Mouse (Mus musculus): Measurements from ENCODE around the gene Slc6a6.

The Slc6a6 gene
- long read RNA-seq, experiment 1, full-length matches to known transcripts, result 91 of 151 reads
- long read RNA-seq, experiment 1, partial matches to known transcripts, result 17 of 151 reads
- long read RNA-seq, experiment 1, other reads (novel, unspliced or antisense), result 43 of 151 reads
- long read RNA-seq, experiment 2, full-length matches to known transcripts, result 118 of 158 reads
- long read RNA-seq, experiment 2, partial matches to known transcripts, result 15 of 158 reads
- long read RNA-seq, experiment 2, other reads (novel, unspliced or antisense), result 25 of 158 reads

DNA sequence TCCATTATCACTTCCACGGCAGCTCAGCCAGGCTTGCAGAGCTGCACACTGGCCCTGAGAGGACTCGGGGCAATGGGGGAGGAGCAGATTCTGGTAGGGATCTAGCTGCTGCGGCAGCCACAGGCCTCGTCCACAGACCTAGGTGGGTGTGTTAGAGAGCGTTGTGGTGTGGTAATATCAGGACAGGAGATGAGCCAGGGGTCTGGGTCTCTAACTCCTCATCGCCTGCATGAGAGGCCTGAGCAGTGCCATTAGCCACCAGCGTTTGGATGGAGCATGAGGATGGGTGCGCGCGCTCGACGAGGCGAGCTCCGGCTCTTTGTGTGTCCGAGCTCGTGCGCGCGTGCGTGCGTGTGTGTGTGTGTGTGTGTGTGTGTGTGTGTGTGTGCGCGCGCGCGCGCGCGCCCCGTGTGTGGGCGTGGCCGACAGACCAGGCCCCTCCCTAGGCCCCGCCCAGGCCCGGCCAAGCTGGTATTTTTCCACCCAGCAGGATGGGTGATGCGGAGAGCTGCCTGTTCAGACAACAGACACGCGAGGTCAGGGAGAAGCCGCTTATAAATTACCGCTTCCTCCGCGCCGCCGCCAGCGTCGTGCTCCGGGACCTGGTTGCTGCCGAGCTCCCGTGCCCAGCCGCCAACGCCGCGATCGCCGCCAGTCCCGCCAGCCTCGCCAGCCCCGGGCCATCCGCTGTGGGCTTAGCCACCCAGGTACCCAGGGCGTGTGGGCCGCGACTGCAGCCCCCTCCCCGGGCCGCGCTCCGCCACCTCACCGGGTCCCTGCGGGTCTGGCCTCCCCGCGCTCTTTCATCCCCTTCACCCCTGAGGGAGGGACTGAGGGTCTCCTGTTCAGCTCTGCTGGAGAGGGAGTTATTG lies at the start of gene Slc6a6:
Gene Slc6a6, plus strand, starts transcription at position 452 of the 872 bp plus-strand sequence.
- intact Hi-C loops (cut with DNase I), result no loop called here

DNA sequence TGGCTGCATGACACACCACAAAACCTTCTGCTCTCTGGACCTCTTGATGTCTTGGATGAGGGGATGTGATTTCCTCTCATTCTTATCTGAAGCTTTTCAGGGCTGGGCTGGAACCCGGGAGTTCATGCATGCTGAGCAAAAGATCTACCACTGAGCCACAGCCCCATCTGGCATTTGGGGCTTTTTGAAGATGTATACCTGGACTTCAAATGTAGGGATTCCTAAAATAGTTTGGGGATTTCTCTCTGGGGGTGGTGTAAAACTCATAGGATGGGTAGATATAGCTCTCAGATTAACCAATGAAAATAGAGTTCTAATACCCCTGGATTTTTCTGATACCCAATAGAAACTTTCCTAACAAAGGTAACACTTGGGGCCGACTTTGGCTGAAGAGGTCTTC lies 49.4 kb upstream of the Slc6a6 start:
- intact Hi-C loops (cut with DNase I), result no loop called here

DNA sequence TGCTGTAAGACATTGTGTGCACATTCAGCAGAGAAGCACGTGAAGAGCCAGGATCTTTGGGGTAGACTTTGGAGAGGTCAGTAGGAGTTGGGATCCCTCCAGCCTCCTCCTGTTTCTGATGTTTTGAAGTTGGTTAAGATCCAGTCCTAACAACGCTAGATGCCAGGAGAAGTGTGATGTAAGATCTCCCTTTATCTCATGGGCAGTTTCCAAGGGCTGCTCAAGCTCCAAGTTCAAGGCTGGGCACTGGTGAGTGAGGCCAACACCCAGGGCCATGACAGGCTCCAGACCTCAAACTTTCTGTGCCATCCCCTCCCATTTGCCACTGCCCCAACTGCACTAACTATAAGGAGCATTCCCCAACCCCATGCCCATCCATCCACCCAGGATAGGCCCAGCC lies 49.0 kb upstream of the Slc6a6 start:
- intact Hi-C loops (cut with DNase I), result no loop called here

DNA sequence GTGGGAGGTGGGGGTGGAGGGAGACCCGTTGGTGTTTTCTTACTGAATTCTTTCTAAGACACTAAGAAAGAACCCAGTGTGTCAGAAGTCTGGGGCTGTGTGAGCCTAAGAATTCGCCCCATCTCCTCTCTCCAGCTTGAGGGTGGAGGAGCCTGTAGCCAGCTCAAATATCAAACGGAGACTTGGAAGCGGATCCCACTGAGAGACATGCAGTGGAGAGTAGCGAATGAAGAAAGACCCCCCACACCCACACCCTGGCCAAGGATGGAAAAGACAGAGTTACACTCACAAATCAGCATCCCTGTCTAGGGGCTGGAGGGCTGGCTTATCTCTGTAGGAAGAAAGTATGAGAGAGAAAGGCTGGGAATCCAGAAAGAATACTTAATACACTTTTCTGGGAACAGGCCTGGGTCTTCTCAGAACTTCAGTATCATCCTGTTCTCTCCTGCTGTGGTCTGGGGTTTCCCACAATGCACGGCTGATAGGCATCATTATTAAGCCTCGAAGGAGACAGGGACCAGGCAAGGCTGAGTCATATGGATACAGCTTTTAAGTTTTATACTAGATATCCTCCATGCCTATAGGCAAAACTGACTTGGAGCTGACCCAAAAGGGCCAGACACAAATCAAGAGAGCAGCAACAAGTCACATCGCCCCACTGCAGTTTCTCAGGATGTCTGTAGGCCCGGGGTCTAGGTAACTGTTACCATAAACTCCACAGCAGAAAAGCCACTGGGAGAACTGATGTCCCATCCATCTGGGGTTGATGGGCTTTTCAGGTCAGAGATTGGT lies 45.5 kb upstream of the Slc6a6 start:
- intact Hi-C loops (cut with DNase I), result no loop called here

DNA sequence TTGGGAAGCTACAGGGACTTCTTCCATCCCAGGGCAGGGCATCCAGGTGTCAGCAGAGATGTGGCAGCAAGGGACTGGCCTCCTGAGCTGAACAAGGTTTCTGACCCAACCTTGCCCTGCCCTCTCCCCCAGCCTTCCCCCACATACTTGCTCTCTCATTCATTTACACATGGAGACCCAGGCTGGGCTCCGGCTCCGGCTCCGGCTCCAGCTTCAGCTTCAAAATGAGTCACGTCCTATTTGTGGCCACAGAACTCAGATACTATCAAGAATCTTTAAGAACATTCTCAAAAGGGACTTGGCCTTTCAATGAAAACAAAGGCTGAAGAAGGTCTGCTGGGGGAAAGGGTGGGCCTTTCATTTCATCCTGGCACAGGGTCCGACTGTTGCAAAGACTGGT lies 40.8 kb upstream of the Slc6a6 start:
- intact Hi-C loops (cut with DNase I), result no loop called here

DNA sequence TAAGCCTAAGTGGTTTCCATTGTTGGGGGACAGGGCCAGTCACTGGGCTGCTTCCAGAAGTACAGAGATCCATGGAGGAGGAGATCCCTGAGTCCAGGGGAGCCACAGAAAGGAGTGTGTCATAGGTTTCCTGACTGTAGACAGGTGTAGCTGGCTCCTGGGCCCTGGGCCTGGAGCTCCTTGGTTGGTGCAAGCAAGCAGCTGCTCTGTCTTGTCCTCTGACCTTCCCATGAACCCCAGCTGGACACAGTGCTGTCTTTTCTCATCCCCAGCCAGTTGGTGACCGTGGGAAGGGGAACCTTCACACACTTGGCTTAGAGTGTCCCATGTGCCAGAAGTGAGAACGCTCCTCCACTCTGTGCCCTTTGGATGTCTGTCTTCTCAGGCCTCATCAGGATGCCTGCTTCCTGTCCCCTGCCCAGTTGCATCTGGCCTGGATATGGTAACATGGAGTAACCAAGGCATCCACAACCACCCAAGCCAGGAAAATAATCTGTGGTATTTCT lies 40.4 kb upstream of the Slc6a6 start:
- intact Hi-C loops (cut with DNase I), result no loop called here

DNA sequence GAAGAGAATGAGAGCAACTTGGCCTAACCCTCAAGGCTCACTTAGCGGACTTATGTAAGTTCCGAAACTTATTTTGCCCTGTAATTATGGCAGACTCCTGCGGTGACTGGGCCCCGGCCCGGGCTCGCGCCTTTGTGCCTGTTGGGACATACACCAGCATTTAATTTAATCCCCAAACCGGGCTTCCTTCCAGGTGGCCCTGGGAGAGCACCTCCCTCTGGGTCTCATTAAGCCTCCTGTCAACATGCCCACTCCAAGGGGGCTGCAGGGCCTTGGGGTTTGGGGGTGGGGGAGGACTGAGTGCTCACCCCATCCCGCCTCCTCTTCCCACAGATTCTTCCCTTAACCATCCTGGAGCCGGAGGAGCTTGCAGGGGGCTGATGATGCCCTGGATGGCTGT lies 37.8 kb upstream of the Slc6a6 start:
- intact Hi-C loops (cut with DNase I), result no loop called here

DNA sequence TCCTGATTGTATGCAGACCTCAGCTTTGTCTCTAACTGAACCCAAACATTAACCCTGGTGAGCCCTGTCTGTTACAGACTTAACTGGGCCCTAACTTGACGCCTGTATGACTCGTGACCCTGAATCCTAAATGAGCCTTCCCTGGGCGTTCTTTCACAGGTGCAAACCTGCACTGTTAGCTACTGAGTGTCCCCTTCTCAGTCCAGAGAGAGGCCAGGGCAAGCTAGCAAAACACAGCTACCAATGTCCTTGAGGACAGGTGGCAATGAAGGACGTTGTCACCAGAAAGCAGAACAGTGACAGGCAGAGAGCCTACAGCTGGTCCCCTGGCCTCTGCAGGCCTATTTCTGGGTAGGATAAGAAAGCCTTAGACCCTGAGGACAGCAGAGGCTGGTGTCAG lies 37.0 kb upstream of the Slc6a6 start:
- intact Hi-C loops (cut with DNase I), result no loop called here

DNA sequence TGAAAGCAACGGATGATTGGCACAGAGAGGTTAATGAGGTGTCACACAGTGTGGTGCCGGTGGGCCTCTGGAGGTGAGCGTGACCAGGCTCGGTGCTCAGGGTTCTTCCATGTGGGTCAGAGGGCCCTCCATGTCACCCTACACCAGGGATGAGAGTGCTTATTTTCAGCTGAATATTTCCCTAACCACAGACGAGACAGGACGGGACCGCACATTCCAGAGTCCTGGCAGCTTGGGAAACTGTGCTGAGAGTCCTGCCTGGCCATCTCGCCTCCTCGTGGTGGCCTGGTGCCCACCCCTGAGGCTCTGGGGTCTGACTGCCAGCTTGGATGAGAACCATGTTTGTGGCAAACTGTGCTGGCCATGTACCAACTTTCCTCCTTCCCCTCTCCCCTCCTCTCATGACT lies 36.5 kb upstream of the Slc6a6 start:
- intact Hi-C loops (cut with DNase I), result no loop called here

DNA sequence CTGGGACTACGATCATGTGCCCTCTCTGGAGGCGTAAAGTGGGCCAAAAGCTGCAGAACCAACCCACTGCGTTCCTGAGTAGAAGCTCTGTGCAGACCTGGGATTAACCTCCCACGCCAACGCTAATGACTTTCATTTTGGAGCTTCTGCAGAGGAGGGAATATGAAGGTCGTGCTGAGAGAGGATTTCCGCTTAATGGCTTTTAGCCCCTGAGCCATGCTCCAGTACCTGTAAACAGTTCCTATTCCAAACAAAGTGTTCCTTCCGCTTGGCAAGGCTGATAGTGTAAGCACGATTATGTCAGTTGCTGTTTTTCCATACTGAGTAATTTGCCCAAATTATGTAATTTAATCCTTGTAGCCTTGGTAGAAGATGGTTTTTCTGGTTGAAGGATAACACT lies 33.6 kb upstream of the Slc6a6 start:
- intact Hi-C loops (cut with DNase I), result no loop called here

DNA sequence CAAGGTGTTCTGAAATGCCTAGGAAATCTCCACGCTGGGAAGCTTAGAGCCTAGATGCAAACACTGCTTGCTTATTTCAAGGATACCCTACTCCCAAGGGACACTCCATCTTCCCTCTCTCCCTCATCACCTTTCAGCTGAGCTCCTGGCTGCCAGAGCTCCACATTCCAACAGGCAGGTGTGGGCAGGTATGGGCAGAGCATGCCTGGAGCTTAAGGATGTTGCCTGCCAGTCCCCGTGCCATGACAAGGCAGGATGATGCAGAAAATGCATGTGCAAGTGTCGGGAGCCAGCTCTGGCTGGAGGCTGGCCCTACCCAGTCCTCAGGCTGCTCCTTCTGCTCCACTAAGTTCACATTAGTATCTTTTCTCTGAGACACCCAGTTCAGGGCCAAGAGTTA lies 31.6 kb upstream of the Slc6a6 start:
- intact Hi-C loops (cut with DNase I), result no loop called here

DNA sequence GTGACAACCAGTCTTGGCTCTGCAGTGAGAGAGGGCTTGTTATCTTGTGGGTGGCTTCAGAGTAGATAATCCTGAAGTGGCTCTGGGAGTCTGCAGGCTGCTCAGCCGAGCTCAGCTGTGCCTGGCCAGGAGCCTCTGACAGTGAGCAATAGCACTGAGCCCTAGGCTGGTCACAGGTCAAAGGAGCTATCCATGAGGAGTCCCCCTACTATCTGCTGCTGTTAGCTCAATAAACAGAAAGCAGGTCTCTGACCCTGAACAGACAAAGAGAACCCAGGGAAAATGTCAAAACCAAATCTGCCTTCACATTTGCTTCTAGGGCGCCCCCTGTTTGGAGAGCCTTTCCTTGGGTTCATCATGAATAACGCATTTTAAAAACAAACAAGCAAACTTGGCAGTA lies 28.6 kb upstream of the Slc6a6 start:
- intact Hi-C loops (cut with DNase I), result no loop called here

DNA sequence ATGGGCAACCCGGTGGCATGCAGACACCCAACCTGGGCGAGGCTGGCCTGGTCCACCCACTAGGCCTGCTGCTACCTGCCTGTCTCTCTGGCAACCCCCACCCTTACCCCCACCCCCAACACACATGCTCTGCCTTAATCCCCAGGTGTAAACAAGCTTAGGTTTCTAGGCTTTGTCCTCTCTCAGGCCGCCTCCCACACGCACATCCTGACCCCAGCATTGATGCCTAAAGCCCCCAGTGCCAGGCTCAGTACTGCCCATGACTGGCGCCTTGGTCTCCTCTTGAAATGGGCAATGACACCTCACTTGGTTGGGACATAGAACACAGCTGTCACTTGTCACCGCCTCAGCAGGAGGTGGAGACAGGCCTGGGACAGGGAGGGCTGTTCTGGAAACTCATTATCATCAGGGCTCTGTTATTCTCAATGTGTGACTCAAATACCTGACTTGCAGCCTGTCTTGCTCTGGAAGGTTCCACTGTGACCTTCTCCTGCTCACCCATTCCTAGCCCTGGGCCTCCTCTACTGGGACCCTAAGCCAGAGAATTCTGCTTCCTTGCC lies 27.9 kb upstream of the Slc6a6 start:
- intact Hi-C loops (cut with DNase I), result no loop called here

DNA sequence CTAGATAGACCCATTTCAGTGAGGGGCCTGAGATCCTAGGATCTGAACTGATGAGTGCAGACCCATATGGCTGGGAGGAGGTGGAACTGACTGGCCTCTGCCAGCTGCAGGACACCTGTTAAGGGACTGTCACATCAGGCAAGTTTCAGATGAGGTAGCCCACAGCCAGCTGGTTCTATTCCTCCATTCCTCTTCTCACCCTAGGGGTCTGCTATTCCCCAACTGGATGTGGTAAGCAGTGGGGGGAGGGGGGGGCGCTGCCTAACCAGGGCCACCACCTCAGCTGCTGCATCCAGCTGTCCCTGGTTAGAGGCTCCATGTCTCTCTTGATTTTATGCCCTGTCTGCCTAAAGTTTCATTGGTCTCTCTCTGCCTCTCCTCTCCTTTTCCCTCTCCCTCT lies 25.6 kb upstream of the Slc6a6 start:
- intact Hi-C loops (cut with DNase I), result no loop called here

DNA sequence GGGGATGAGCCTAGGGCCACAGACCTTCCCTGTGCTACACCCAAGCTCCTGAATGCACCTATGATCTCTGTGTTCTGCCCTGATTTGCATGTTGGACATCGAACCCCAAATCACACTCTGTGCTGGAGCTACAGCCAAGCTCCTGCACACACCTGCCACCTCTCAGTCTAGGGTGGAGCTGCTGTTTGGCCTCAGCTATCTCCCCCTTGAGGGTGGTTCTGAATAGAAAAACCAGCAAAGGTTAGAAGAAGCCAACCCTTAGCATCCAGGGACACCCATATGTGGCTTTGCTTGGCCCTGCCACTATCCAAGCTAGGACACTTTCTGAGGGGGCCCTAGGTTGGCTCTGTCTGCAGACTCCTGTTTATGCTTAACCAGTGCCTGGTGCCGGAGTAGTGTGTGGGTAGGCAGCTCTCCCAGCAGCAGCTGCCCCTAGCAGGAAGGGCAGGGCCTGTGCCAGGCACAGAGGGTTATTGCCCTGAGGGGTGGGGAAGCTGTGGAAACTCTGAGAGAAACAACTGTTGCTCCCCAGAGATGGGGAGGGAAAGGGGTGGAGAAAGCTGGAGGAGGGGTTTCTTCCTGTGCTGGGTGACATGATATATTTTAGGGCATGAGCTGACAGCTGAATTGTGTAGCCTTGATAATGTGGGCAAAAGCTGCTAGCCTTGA lies 23.9 kb upstream of the Slc6a6 start:
- intact Hi-C loops (cut with DNase I), result loop anchor here (5.0 kb wide), 1 partner anchor 58 kb away; no protein-coding TSS in a partner anchor

DNA sequence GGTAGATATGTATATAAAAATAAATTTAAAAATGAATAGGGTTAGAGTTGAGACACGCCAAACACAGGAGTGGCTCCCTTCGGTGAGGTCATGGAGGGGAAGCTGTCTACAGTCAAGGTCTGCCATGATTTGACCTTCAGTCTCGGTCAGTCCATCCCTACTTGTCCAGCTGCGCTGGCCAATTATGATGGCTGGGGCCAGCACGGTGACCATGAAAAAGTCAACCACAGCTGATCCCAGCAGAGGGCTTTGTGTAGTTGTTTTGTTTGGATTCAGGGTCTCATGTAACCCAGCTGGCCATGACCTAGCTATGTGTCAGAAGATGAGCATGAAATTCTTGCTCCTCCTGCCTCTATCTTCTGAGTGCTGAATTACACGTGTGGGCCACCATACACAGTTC lies 21.6 kb upstream of the Slc6a6 start:
- intact Hi-C loops (cut with DNase I), result loop anchor here (5.0 kb wide), 1 partner anchor 60 kb away; no protein-coding TSS in a partner anchor

DNA sequence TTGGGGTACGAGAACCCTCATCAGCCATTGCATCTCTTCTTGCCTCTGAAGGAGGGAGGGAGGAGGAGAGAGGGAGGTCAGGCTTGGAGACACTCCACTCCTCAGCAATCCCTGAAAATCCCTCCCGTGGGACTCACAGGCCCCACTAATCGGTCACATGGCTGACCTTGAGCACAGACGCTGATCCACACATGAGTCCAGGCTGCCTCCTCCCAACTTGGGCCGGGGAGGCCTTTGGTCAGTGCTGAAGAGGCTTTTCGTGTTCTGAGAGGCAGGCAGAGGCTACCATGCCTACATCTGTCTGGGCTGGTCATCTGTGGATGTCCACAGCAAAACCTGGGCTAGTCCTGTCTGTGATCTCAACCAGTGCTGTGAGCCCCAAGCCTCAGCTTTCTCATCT lies 20.2 kb upstream of the Slc6a6 start:
- intact Hi-C loops (cut with DNase I), result loop anchor here (5.0 kb wide), 1 partner anchor 61 kb away; no protein-coding TSS in a partner anchor

DNA sequence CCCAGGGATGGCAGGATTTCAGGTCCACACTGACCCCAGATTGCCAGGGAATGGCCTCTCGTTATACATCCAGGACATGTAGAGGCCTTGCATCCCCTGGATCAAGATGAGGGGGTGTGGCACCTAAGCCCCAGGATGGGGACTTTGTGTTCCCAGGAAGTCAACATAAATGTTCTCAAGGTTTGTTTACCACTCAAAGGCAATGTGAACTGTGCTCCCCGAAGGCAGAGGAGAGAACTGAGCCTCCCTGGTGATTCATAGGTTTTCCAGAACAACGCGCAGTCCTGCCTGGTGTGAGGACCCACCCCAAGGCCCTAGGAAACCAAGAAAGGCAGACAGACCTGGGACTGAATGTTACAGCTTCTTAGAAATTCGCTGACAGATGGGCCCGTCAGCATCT lies 18.6 kb upstream of the Slc6a6 start:
- intact Hi-C loops (cut with DNase I), result no loop called here

DNA sequence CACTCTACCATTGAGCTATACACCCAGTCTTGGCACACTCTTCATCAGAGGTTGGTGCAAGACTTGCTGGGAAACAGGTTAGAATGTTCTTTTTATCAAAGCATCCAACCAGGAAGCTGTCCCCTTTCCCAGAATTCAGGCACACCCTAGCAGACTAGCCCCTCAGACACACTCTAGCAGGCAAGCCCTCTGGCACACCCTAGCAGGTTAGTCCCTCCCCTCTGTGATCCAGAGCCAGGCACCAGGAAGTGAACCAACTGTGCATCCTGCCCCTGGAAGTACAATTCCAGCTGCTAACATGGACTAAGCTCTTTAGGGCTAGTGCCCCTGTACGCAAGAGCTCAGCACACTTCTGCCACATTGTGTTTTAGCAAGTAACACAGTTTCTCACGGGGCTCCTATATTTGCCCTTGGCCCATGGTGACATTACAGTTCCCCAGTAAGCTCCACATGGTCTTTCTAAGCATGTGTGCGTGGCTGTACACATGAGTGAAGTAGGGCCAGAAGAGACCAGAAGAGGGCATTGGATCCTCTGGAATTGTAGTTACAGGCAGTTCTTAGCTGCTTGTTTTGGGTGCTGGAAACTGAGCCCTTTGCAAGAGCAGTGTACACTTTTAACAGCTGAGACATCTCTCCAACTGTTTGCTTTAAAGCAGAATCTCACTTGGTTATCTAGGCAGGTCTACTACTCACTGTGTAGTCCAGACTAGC lies 17.7 kb upstream of the Slc6a6 start:
- intact Hi-C loops (cut with DNase I), result no loop called here

DNA sequence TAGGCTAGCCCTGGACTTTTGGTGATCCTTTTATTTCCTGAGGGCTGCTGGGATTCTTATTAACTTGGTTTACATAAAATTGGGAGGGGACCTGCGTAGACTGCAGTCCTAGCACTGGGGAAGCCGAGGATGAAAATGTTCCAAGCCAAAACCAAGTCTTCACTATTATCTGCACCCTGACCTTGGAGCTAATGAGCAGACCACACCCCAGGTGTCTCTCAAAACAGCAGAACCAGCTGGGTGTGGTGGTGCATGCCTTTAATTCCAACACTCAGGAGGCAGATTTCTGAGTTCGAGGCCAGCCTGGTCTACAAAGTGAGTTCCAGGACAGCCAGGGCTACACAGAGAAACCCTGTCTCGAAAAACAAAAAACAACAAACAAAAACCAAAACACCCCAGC lies 16.7 kb upstream of the Slc6a6 start:
- intact Hi-C loops (cut with DNase I), result no loop called here

Measured in adrenal gland (tissue).